Mouse (Mus musculus): ENCODE measurements around the gene Mgrn1.

DNA sequence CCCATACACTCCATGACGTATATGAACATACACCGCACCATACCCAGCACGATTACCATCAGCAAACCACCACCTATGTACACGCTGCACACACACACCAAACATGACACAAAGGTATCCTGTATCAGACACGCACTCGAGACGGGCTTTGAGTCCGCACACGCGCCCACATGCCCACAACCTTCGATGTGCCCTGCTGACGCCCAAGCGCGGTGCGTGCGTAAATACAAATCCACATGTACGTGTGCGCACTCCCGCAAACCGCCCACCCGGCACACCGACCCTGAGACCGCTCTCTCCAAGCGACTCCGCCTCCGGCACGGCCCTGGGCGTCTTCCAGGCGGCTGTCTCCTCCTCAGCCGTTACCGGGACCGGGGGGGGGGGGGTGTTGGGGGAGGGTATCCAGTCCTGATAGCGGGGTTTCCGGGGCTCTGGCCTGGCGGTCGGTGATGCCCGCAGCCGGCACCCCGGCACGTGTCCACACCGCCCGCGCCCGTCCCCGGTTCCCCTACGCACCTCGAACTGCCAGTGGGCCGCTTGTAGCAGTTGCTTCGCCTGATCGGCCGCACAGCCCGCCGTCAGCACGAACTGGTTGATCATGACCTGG lies 6.8 kb upstream of the Mgrn1 start:
- TF ChIP-seq GATA1 (IDR thresholded peaks at IDR 0.05; ENCODE audit: borderline replicate concordance, low read length) (no peak), FLI1 (IDR thresholded peaks at IDR 0.05; ENCODE audit: low read length) (no peak)
